Mouse (Mus musculus): ENCODE results near the gene Lgr6. TPM values are rescaled to one million over a fixed set of nuclear protein-coding genes. Genes with fewer than 3 reads are reported as not detected.

Gene Lgr6
- polyA plus RNA-seq, 1 experiment, result 1.3 TPM

DNA sequence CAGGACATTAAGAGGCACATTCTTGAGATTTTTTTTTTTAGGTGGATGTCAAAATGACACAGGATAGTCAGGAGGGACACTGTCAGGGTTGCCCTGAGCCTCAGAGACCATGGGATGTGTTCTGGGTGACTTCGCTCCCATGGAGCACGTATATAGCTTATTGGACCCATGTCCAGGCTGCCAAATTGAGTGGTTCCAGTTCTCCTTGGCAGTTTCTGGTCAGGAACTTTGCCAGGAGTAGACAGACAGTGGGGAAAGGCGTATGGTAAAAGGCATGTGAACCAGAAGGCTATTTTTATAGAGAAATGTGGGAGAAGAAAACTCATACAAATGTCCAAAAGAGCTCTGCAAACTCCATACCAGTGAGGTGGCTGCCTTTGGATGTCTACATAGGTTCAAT is 95.2 kb downstream of the Lgr6 start:
- Histone ChIP-seq H3K27ac (ENCODE audit: control insufficient read depth, insufficient read depth, low read length) (no peak overlapping the region), H3K27me3 (ENCODE audit: control insufficient read depth, insufficient read depth, low read length) (no peaks in the 10 kb centered on the region), H3K4me1 (replicated peaks; ENCODE audit: control insufficient read depth, insufficient read depth, low read length) (no peaks in the 10 kb centered on the region), H3K4me3 (ENCODE audit: control insufficient read depth, insufficient read depth, low read length) (no peak overlapping the region), H3K36me3 (ENCODE audit: control insufficient read depth, insufficient read depth, low read length) (no peaks in the 10 kb centered on the region)
- WGBS, result 88% methylated on average over 3 of the region's 3 CpGs
- DNase-seq, result no peak
- TF ChIP-seq CTCF (IDR thresholded peaks at IDR 0.05; ENCODE audit: borderline replicate concordance, control insufficient read depth, extremely low read depth, insufficient read depth, low read length, poor library complexity) (no peak), POLR2A (IDR thresholded peaks at IDR 0.05; ENCODE audit: control insufficient read depth, extremely low read depth, insufficient read depth, low read length, poor library complexity) (no peak)

DNA sequence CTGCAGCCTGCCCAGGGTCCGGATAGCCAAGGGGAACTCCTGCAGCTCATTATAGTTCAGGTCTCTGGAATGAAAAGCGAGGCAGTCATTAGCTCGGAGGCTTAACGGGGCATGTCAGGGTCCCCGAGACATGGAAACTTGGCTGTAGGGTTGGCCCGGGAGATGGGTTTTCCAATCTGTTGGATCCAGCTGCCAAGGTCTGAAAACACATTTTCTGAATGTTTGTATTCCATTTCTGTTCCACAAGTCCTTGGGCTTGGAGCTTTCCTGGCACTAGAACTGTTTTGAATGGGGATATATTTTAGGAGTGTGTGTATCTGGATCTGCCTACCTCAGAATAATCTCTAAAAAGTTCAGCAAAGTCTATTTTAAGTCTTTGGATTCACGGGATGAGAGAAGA is 99.4 kb downstream of the Lgr6 start:
- TF ChIP-seq POLR2A (IDR thresholded peaks at IDR 0.05; ENCODE audit: control insufficient read depth, extremely low read depth, insufficient read depth, low read length, poor library complexity) (no peak), CTCF (IDR thresholded peaks at IDR 0.05; ENCODE audit: borderline replicate concordance, control insufficient read depth, extremely low read depth, insufficient read depth, low read length, poor library complexity) (no peak)

DNA sequence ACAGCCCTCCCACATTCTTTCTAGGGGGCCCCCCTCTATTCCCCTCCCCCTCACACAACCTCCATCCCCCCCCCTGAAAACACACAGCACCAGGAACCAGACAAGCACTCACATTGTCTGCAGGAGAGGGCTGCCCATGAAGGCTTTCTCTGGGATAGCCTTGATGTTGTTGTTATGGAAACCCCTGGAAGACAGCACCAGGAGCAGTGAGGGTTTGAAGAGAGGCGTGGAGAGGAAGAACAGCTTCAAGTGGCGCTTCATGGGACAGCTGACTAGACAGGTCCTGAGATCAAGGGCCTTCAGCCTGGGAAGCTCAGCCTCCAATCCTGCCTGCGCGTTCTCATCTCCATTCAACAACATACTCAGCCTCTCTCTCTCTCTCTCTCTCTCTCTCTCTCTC is 101.7 kb downstream of the Lgr6 start:
- Histone ChIP-seq H3K27me3 (ENCODE audit: control insufficient read depth, insufficient read depth, low read length) (no peaks in the 10 kb centered on the region), H3K4me3 (ENCODE audit: control insufficient read depth, insufficient read depth, low read length) (no peak overlapping the region), H3K4me1 (replicated peaks; ENCODE audit: control insufficient read depth, insufficient read depth, low read length) (peaks cover 3% of the 10 kb centered on the region; the same call in 1 of the 2 replicates), H3K27ac (ENCODE audit: control insufficient read depth, insufficient read depth, low read length) (no peak overlapping the region), H3K36me3 (ENCODE audit: control insufficient read depth, insufficient read depth, low read length) (no peaks in the 10 kb centered on the region)
- DNase-seq, result no peak
- WGBS, result 88% methylated on average over 4 of the region's 4 CpGs
- TF ChIP-seq CTCF (IDR thresholded peaks at IDR 0.05; ENCODE audit: borderline replicate concordance, control insufficient read depth, extremely low read depth, insufficient read depth, low read length, poor library complexity) (no peak), POLR2A (IDR thresholded peaks at IDR 0.05; ENCODE audit: control insufficient read depth, extremely low read depth, insufficient read depth, low read length, poor library complexity) (no peak)

More for the DNA sequence above, 99.4 kb downstream of the Lgr6 start:
- 91% methylated on average over 7 of the region's 7 CpGs for WGBS
- H3K36me3 ChIP-seq (ENCODE audit: control insufficient read depth, insufficient read depth, low read length), result no peaks in the 10 kb centered on the region
- no peaks in the 10 kb centered on the region for H3K27me3 ChIP-seq (ENCODE audit: control insufficient read depth, insufficient read depth, low read length)
- H3K27ac ChIP-seq (ENCODE audit: control insufficient read depth, insufficient read depth, low read length), result no peak overlapping the region
- H3K4me3 ChIP-seq (ENCODE audit: control insufficient read depth, insufficient read depth, low read length), result no peak overlapping the region
- DNase-seq, result no peak
- H3K4me1 ChIP-seq (replicated peaks; ENCODE audit: control insufficient read depth, insufficient read depth, low read length), result peaks cover 2% of the 10 kb centered on the region; the same call in 1 of the 2 replicates

DNA sequence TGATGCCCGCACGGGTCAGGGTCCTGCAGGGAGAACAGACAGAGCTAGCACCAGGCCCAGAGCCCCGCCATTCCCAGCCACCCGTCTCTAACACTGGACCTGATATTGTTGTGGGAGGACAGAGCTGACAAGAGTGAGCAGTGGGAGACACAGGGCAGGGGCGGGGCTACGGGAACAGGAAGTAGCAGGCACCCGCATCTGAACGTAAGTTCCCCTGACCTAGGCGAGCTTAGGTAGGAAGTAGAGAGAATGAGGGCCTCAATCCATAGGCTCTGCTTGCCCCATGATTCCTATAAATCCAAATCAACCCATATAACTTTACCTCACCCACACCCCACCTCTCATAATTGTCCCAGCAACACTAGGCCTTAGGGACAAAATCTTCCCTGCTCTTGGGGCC is 104.5 kb downstream of the Lgr6 start:
- 56% methylated on average over 9 of the region's 9 CpGs for WGBS
- Histone ChIP-seq H3K4me3 (ENCODE audit: control insufficient read depth, insufficient read depth, low read length) (no peak overlapping the region), H3K27me3 (ENCODE audit: control insufficient read depth, insufficient read depth, low read length) (no peaks in the 10 kb centered on the region), H3K27ac (ENCODE audit: control insufficient read depth, insufficient read depth, low read length) (no peak overlapping the region), H3K4me1 (replicated peaks; ENCODE audit: control insufficient read depth, insufficient read depth, low read length) (peaks cover 3% of the 10 kb centered on the region; the same call in 1 of the 2 replicates), H3K36me3 (ENCODE audit: control insufficient read depth, insufficient read depth, low read length) (no peaks in the 10 kb centered on the region)
- TF ChIP-seq CTCF (IDR thresholded peaks at IDR 0.05; ENCODE audit: borderline replicate concordance, control insufficient read depth, extremely low read depth, insufficient read depth, low read length, poor library complexity) (no peak), POLR2A (IDR thresholded peaks at IDR 0.05; ENCODE audit: control insufficient read depth, extremely low read depth, insufficient read depth, low read length, poor library complexity) (no peak)
- no peak for DNase-seq

DNA sequence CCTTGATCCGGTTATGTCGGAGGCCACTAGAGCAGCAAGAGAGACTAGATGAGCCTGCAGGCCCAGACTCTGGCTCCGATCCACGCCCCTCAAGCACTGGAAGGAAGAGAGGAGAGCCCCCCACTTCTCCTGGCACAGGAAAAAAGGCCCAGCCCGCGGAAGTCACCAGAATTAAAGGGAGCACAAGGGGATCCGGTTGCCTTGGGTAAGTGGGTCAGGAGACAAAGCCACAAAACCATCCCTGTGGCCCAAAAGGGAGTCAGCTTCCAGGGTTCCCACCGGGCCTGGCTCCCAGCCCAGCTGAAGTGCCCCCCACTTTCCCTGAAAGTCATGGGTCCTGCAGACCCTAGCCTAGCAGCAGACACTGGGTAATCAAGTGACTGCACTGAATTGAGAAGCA is 106.8 kb downstream of the Lgr6 start:
- WGBS, result 88% methylated on average over 8 of the region's 8 CpGs
- DNase-seq, result no peak
- H3K27me3 ChIP-seq (ENCODE audit: control insufficient read depth, insufficient read depth, low read length), result no peaks in the 10 kb centered on the region
- H3K4me1 ChIP-seq (replicated peaks; ENCODE audit: control insufficient read depth, insufficient read depth, low read length), result peaks cover 3% of the 10 kb centered on the region; the same call in 1 of the 2 replicates
- TF ChIP-seq POLR2A (IDR thresholded peaks at IDR 0.05; ENCODE audit: control insufficient read depth, extremely low read depth, insufficient read depth, low read length, poor library complexity) (no peak), CTCF (IDR thresholded peaks at IDR 0.05; ENCODE audit: borderline replicate concordance, control insufficient read depth, extremely low read depth, insufficient read depth, low read length, poor library complexity) (no peak)
- H3K36me3 ChIP-seq (ENCODE audit: control insufficient read depth, insufficient read depth, low read length), result no peaks in the 10 kb centered on the region
- H3K4me3 ChIP-seq (ENCODE audit: control insufficient read depth, insufficient read depth, low read length), result no peak overlapping the region
- H3K27ac ChIP-seq (ENCODE audit: control insufficient read depth, insufficient read depth, low read length), result no peak overlapping the region

DNA sequence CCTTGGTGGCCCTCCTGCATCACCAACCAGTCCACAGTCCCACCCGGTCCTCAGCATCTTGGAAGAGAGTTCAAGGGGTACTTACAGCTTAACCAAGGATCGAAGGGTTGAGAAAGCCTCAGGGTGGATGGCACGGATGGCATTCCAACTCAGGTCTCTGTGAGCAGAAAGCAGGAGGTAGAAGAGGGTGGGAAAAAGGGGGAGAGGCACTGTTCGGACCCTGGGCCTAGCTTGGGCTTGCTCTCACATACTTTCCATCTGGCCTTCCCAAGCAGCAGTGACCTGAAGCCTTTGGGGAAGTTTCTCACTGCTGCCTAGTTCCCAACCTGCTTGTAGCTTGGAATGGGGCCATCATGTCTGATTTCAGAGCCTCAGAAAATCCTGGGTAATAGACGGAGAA is 107.5 kb downstream of the Lgr6 start:
- no peaks in the 10 kb centered on the region for H3K36me3 ChIP-seq (ENCODE audit: control insufficient read depth, insufficient read depth, low read length)
- 93% methylated on average over 5 of the region's 5 CpGs for WGBS
- no peak for DNase-seq
- peaks cover 3% of the 10 kb centered on the region; the same call in 1 of the 2 replicates for H3K4me1 ChIP-seq (replicated peaks; ENCODE audit: control insufficient read depth, insufficient read depth, low read length)
- no peak overlapping the region for H3K4me3 ChIP-seq (ENCODE audit: control insufficient read depth, insufficient read depth, low read length)
- H3K27me3 ChIP-seq (ENCODE audit: control insufficient read depth, insufficient read depth, low read length), result no peaks in the 10 kb centered on the region
- TF ChIP-seq POLR2A (IDR thresholded peaks at IDR 0.05; ENCODE audit: control insufficient read depth, extremely low read depth, insufficient read depth, low read length, poor library complexity) (no peak), CTCF (IDR thresholded peaks at IDR 0.05; ENCODE audit: borderline replicate concordance, control insufficient read depth, extremely low read depth, insufficient read depth, low read length, poor library complexity) (no peak)
- H3K27ac ChIP-seq (ENCODE audit: control insufficient read depth, insufficient read depth, low read length), result no peak overlapping the region

DNA sequence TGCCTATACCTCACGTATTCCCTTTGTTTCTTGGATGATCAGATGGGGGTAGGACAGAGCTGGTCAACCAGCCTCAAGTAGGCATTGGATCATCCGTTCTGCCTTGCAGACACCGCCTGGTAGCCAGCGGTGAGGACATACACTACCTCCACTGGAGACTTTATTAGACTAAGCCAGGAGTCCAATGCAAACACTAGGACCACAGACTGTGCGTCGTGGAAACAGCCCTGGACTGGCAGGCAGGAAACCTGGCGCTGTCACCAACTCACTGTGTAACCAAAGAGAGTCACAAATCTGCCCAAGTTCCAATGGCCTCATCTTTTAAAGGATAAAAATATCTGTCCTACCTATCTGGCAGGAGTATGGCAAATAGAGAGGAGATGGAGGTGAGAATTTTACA is 108.6 kb downstream of the Lgr6 start:
- Histone ChIP-seq H3K27me3 (ENCODE audit: control insufficient read depth, insufficient read depth, low read length) (no peaks in the 10 kb centered on the region), H3K27ac (ENCODE audit: control insufficient read depth, insufficient read depth, low read length) (no peak overlapping the region), H3K36me3 (ENCODE audit: control insufficient read depth, insufficient read depth, low read length) (no peaks in the 10 kb centered on the region), H3K4me3 (ENCODE audit: control insufficient read depth, insufficient read depth, low read length) (no peak overlapping the region), H3K4me1 (replicated peaks; ENCODE audit: control insufficient read depth, insufficient read depth, low read length) (peaks cover 10% of the 10 kb centered on the region)
- WGBS, result 88% methylated on average over 7 of the region's 7 CpGs
- DNase-seq, result no peak
- no peak for TF ChIP-seq POLR2A (IDR thresholded peaks at IDR 0.05; ENCODE audit: control insufficient read depth, extremely low read depth, insufficient read depth, low read length, poor library complexity)
- TF ChIP-seq CTCF (IDR thresholded peaks at IDR 0.05; ENCODE audit: borderline replicate concordance, control insufficient read depth, extremely low read depth, insufficient read depth, low read length, poor library complexity), result no peak

All from thymus, adult 2 months (tissue).